Mouse (Mus musculus): ENCODE data around the gene Spout1. TPM values are rescaled to one million over a fixed set of nuclear protein-coding genes. Genes with fewer than 3 reads are reported as not detected.
"Not testable (repeated sequence)": the region's sequence is repeated elsewhere in the genome, so short reads cannot be mapped to it uniquely, and the experiment has no call there.

Gene Spout1
- total and polyA plus RNA-seq, 2 experiments from 2014 or later, result 36.1 to 53.5 TPM

DNA sequence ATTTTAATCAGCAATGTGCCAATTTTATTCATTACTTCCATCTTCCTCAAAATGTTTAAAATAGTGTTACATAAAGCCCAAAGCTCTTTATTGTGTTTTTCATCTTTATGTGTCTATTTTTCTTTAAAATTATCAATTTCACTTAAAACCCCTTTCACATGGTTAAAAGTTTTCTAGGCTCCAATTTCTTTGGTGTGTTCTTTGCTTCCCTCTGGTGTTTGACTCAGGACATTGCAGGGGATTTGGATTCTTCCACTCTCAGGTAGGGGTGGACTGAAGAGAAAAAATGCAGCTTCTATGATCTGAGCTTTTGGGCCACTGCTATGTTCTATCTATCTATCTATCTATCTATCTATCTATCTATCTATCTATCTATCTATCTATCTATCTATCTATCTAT lies 16.4 kb downstream of the Spout1 start:
- Histone ChIP-seq H3K4me1 (ENCODE audit: insufficient read depth) (no peaks in the 10 kb centered on the region), H3K4me2 (ENCODE audit: low read depth) (no peak overlapping the region), H3K36me3 (ENCODE audit: insufficient read depth) (no peaks in the 10 kb centered on the region), H3K27ac (ENCODE audit: low read depth, low read length) (no peak overlapping the region), H3K4me3 (ENCODE audit: low read depth, low read length) (no peak overlapping the region), H3K27me3 (ENCODE audit: insufficient read depth, low read length) (no peaks in the 10 kb centered on the region), H3K9me3 (ENCODE audit: low read length) (no peaks in the 10 kb centered on the region), H3K9ac (no peak overlapping the region)
- peak; percentile 78 for TF ChIP-seq CTCF (IDR thresholded peaks at IDR 0.05; ENCODE audit: low read depth)
- peak; percentile 53 for ATAC-seq
- DNase-seq, result peak; percentile 79

DNA sequence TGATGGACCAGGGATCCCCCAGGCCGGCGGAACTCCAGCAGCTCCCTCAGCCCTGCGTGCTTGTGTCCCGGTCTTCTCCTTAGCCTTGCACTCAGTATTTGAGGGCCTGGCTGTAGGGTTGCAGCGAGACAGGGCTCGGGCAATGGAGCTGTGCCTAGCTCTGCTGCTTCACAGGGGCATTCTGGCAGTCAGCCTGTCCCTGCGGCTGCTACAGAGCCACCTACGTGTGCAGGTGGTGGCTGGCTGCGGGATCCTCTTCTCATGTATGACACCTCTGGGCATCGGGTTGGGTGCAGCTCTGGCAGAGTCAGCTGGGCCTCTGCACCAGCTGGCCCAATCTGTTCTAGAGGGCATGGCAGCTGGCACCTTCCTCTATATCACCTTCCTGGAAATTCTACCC lies 18.4 kb downstream of the Spout1 start:
- not testable (repeated sequence) for H3K4me3 ChIP-seq (ENCODE audit: low read depth, low read length); H3K27ac ChIP-seq (ENCODE audit: low read depth, low read length); H3K4me2 ChIP-seq (ENCODE audit: low read depth); H3K36me3 ChIP-seq (ENCODE audit: insufficient read depth); H3K9me3 ChIP-seq (ENCODE audit: low read length); H3K9ac ChIP-seq; ATAC-seq; H3K4me1 ChIP-seq (ENCODE audit: insufficient read depth); H3K27me3 ChIP-seq (ENCODE audit: insufficient read depth, low read length); DNase-seq
- 87% methylated on average over 8 of the region's 10 CpGs for WGBS

DNA sequence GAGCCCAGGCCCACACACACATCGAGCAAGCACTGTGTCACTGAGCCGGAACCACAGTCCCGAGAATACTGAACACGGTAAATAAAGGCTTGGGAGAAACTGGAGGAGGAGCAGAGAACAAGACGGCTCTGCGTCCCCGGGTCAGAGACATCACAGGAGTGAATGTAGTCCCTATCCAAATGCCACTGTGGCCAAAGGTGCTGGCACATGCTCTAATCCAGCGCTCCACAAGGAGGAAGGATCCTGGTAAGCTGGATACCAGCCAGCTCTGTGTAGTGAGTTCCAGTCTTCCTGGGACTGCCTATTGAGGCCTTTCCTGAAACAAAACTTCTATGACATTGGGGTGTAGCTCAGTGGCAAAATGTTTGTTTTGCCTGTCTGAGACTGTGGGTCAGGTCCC lies 25.6 kb downstream of the Spout1 start:
- peaks cover 33% of the 10 kb centered on the region for H3K36me3 ChIP-seq (ENCODE audit: insufficient read depth)
- WGBS, result 79% methylated on average over 8 of the region's 8 CpGs
- no peak overlapping the region for H3K27ac ChIP-seq (ENCODE audit: low read depth, low read length)
- H3K9me3 ChIP-seq (ENCODE audit: low read length), result no peaks in the 10 kb centered on the region
- H3K27me3 ChIP-seq (ENCODE audit: insufficient read depth, low read length), result no peaks in the 10 kb centered on the region
- TF ChIP-seq CTCF (IDR thresholded peaks at IDR 0.05; ENCODE audit: low read depth), result no peak
- H3K4me1 ChIP-seq (ENCODE audit: insufficient read depth), result no peaks in the 10 kb centered on the region
- DNase-seq (no peak), ATAC-seq (no peak)
- H3K4me3 ChIP-seq (ENCODE audit: low read depth, low read length), result no peak overlapping the region
- H3K9ac ChIP-seq, result no peak overlapping the region
- H3K4me2 ChIP-seq (ENCODE audit: low read depth), result no peak overlapping the region

DNA sequence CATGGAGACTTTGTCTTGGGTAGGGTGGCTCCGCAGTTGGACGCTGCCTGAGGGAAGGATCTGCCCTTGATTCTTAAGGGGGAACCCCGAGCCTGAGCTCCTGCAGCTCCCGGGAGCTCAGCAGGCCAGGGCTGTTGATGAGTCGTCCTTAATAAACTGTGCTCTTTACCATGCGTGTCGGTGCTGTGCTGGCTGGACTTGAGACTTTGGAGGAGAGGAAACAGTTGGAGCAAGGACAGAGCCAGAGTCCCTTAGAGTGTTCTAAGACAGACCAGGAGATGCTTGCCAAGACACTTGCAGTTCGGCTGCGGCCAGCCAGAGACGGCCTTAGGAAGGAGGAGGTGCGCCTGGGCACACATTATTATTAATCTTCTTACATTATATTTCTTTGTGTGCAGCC lies 26.4 kb downstream of the Spout1 start:
- Histone ChIP-seq H3K4me1 (ENCODE audit: insufficient read depth) (no peaks in the 10 kb centered on the region), H3K4me2 (ENCODE audit: low read depth) (no peak overlapping the region), H3K9ac (no peak overlapping the region), H3K36me3 (ENCODE audit: insufficient read depth) (peaks cover 41% of the 10 kb centered on the region), H3K27me3 (ENCODE audit: insufficient read depth, low read length) (no peaks in the 10 kb centered on the region), H3K9me3 (ENCODE audit: low read length) (no peaks in the 10 kb centered on the region), H3K4me3 (ENCODE audit: low read depth, low read length) (no peak overlapping the region), H3K27ac (ENCODE audit: low read depth, low read length) (no peak overlapping the region)
- TF ChIP-seq CTCF (IDR thresholded peaks at IDR 0.05; ENCODE audit: low read depth), result no peak
- 83% methylated on average over 11 of the region's 11 CpGs for WGBS
- no peak for DNase-seq
- ATAC-seq, result no peak

DNA sequence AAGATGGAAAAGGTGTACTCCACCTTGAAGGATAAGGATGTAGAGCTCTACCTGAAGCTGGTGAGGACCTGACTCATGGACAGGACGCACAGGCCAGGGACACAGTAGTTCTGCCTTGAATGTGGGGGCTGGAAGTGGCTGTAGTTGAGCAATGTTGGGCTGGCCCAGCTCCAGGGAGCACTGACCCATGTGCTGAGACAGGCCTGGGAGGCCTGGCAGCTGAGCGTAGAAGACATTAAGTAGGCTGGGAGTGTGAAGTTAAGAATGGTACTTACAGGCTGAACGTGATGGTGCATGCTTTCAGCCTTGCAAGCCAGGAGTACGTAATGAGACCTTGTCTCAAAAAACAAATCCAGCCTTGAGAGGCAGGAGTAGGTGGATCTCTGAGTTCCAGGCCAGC lies 30.8 kb downstream of the Spout1 start:
- Histone ChIP-seq H3K9me3 (ENCODE audit: low read length) (no peaks in the 10 kb centered on the region), H3K27ac (ENCODE audit: low read depth, low read length) (no peak overlapping the region), H3K9ac (no peak overlapping the region), H3K4me3 (ENCODE audit: low read depth, low read length) (no peak overlapping the region), H3K4me2 (ENCODE audit: low read depth) (no peak overlapping the region), H3K27me3 (ENCODE audit: insufficient read depth, low read length) (no peaks in the 10 kb centered on the region), H3K36me3 (ENCODE audit: insufficient read depth) (peaks cover 78% of the 10 kb centered on the region), H3K4me1 (ENCODE audit: insufficient read depth) (no peaks in the 10 kb centered on the region)
- no peak for ATAC-seq
- DNase-seq, result no peak
- 89% methylated on average over 4 of the region's 4 CpGs for WGBS
- TF ChIP-seq CTCF (IDR thresholded peaks at IDR 0.05; ENCODE audit: low read depth), result no peak

DNA sequence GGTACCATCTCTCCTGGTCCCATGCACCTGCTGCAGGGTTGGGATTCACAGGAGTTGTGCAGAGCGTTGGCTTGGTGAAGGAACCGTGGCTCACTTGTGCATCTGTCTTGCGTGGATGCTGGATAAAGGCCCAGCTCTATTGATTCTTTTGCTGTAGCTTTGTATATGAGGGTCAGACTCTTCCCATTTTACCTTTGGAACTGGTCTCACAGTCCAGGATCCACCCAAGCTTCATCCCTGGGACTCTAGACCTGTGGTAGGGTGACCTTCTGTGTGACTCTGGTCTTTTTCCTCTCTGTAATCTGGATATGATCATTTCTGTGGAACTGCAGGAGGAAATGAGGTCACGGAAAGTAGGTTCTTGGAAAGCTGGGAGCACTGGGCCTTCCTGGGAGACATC lies 33.8 kb downstream of the Spout1 start:
- 95% methylated on average over 4 of the region's 4 CpGs for WGBS
- no peak overlapping the region for H3K9ac ChIP-seq
- H3K4me2 ChIP-seq (ENCODE audit: low read depth), result no peak overlapping the region
- no peaks in the 10 kb centered on the region for H3K9me3 ChIP-seq (ENCODE audit: low read length)
- no peaks in the 10 kb centered on the region for H3K4me1 ChIP-seq (ENCODE audit: insufficient read depth)
- no peak overlapping the region for H3K4me3 ChIP-seq (ENCODE audit: low read depth, low read length)
- ATAC-seq (no peak), DNase-seq (no peak)
- no peak overlapping the region for H3K27ac ChIP-seq (ENCODE audit: low read depth, low read length)
- H3K27me3 ChIP-seq (ENCODE audit: insufficient read depth, low read length), result no peaks in the 10 kb centered on the region
- H3K36me3 ChIP-seq (ENCODE audit: insufficient read depth), result peaks cover 88% of the 10 kb centered on the region
- TF ChIP-seq CTCF (IDR thresholded peaks at IDR 0.05; ENCODE audit: low read depth), result no peak

DNA sequence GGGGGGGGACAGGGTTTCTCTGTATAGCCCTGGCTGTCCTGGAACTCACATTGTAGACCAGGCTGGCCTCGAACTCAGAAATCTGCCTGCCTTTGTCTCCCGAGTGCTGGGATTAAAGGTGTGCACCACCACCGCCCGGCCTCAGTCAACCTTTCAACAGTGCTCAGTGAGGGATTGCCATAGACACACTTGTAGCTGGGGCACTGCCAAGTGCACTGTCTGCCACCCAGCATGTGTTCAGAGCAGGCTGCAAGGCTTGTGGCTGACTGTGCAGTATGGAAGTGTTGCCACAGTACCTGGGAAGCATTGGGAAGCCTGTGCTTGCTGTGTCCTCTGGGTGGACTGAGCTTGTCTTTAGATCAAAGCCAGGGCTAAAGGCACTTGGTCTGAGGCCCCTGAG lies 38.2 kb downstream of the Spout1 start:
- H3K4me2 ChIP-seq (ENCODE audit: low read depth); H3K9me3 ChIP-seq (ENCODE audit: low read length); ATAC-seq; H3K4me3 ChIP-seq (ENCODE audit: low read depth, low read length); H3K4me1 ChIP-seq (ENCODE audit: insufficient read depth); H3K27me3 ChIP-seq (ENCODE audit: insufficient read depth, low read length); H3K9ac ChIP-seq; DNase-seq; H3K27ac ChIP-seq (ENCODE audit: low read depth, low read length): not testable (repeated sequence)
- H3K36me3 ChIP-seq (ENCODE audit: insufficient read depth), result peaks cover 64% of the 10 kb centered on the region
- 92% methylated on average over 4 of the region's 4 CpGs for WGBS

DNA sequence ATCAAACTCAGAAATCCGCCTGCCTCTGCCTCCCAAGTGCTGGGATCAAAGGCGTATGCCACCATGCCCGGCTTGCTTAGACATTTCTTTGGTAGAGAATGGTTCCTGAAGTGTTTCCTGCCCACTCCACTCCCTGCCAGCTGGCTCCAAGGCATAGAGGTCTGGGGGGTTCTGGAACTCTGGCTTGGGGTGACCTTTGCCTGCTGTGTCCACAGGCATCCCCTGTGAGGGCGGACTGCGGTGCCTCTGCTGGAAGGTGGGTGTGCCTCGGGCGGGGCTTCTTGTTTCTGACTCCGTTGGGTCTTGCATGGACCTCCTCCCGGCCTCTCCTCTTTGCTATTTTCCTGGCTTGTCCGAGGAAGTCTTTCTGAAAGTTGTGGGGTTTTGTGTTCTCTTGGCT lies 41.8 kb downstream of the Spout1 start:
- Histone ChIP-seq H3K4me2 (ENCODE audit: low read depth) (no peak overlapping the region), H3K27me3 (ENCODE audit: insufficient read depth, low read length) (no peaks in the 10 kb centered on the region), H3K4me3 (ENCODE audit: low read depth, low read length) (no peak overlapping the region), H3K9me3 (ENCODE audit: low read length) (no peaks in the 10 kb centered on the region), H3K36me3 (ENCODE audit: insufficient read depth) (peaks cover 30% of the 10 kb centered on the region), H3K9ac (no peak overlapping the region), H3K27ac (ENCODE audit: low read depth, low read length) (no peak overlapping the region), H3K4me1 (ENCODE audit: insufficient read depth) (peaks cover 21% of the 10 kb centered on the region)
- TF ChIP-seq CTCF (IDR thresholded peaks at IDR 0.05; ENCODE audit: low read depth), result no peak
- no peak for DNase-seq
- no peak for ATAC-seq
- WGBS, result 90% methylated on average over 10 of the region's 10 CpGs
